Mouse (Mus musculus): ENCODE measurements around the gene Arid4b. TPM values are rescaled to one million over a fixed set of nuclear protein-coding genes. Genes with fewer than 3 reads are reported as not detected.
"Not testable (repeated sequence)": the region's sequence is repeated elsewhere in the genome, so short reads cannot be mapped to it uniquely, and the experiment has no call there.

The Arid4b gene
- 87.8 and 89.9 TPM in 2 replicates for polyA plus RNA-seq (2015; fragmentation: Nextera tagmentation; extraction: Ambion mirVana)

DNA sequence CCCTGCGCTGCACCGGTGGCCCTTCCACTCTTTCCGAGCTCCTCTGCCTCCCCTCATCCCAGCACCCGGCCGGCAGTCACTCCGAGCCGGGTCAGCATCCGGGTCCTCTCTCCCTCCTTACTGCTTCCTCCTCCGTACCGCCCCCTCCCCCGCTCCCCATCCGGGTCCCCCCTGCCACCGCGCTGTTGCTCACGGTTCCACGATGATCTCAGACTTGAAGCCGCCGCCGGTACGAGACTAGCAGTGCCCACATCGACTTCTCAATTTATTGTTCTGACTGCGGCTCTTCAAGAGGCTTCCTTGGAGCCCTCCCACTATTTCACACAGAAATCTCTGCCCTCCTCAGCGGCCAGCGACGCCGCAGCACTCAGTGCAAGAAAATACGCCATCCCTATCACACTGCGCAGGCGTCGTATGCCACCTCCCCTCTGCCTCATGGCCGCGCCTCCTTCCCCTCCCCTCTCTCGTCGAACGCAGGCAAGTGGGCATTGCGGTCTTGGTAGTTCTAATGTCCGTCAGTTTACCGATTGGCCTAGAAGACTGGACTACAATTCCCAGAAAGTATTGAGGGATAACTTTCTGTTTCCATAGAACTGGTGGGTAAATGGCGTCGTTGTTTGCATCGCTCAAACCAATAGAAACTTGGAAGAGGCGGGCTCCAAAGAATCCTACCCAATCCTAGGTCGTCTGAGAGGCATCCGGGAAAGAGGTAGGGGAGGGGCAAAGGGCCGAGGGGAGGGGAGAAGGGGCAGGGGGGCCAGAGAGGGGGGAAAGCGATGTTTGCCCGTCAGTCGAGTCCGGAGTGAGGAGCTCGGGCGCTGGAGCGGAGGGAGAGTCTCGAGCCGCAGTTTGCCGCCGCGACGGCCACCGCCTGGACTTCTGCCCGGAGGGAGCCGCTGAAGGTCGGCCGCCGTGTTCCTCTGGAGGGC lies at the start of gene Arid4b, which contains the start of gene Ggps1:
Arid4b (plus strand) TSS at position 220 of the 929 bp plus-strand sequence.
Ggps1 (minus strand) TSS at position 476 of the 929 bp plus-strand sequence.
- WGBS = under 1% methylated on average over 63 of the region's 64 CpGs
- Histone ChIP-seq H3K4me2 (peak within 1 kb of the TSS; percentile 93), H3K36me3 (peaks cover 12% of the 10 kb centered on the region; the same call in 1 of the 2 replicates), H3K9me3 (no peaks in the 10 kb centered on the region), H3K4me3 (peak within 1 kb of the TSS; percentile 98), H3K27me3 (no peaks in the 10 kb centered on the region), H3K27ac (replicated peaks) (peak within 1 kb of the TSS; percentile 98), H3K9ac (peak within 1 kb of the TSS; percentile 99), H3K4me1 (replicated peaks) (peaks cover 52% of the 10 kb centered on the region)
- ATAC-seq (ENCODE audit: low read depth) = peak; percentile 98

GRCm38 (mm10) chr13:14014001-14014400 lies 49.0 kb upstream of the Arid4b start:
- 93% methylated on average over 2 of the region's 2 CpGs for WGBS
- Histone ChIP-seq H3K4me3 (no peak overlapping the region), H3K4me2 (no peak overlapping the region), H3K9ac (no peak overlapping the region), H3K4me1 (replicated peaks) (no peaks in the 10 kb centered on the region), H3K36me3 (peaks cover 82% of the 10 kb centered on the region), H3K9me3 (no peaks in the 10 kb centered on the region), H3K27me3 (no peaks in the 10 kb centered on the region), H3K27ac (replicated peaks) (no peak overlapping the region)
- ATAC-seq (ENCODE audit: low read depth) = no peak

DNA sequence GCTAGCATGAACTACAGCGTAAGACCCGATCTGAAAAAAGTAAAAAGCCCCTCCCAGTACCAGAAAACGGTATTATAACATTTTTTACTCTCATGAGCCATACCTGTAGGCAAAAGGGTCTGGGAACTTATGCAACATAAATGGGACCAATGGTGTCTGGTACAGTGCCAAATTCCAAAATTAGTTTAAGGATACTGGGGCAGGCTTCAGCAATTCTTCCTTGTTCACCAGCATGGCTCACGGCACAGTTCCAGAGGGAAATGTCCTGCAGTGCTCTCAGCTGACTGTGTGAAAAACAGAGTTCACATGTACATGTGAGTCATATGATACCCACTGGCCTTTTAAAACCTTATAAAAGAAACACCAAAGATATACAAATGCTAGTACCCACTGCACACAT lies 48.5 kb upstream of the Arid4b start:
- H3K9ac ChIP-seq = no peak overlapping the region
- H3K36me3 ChIP-seq = peaks cover 82% of the 10 kb centered on the region
- H3K27me3 ChIP-seq = no peaks in the 10 kb centered on the region
- no peak overlapping the region for H3K27ac ChIP-seq (replicated peaks)
- no peak overlapping the region for H3K4me2 ChIP-seq
- H3K4me3 ChIP-seq = no peak overlapping the region
- H3K9me3 ChIP-seq = no peaks in the 10 kb centered on the region
- no peaks in the 10 kb centered on the region for H3K4me1 ChIP-seq (replicated peaks)
- 92% methylated on average over 4 of the region's 4 CpGs for WGBS
- ATAC-seq (ENCODE audit: low read depth) = no peak

- Histone ChIP-seq H3K9me3 (no peaks in the 10 kb centered on the region), H3K4me3 (no peak overlapping the region), H3K4me1 (replicated peaks) (no peaks in the 10 kb centered on the region), H3K27me3 (no peaks in the 10 kb centered on the region), H3K27ac (replicated peaks) (no peak overlapping the region), H3K36me3 (peaks cover 77% of the 10 kb centered on the region), H3K9ac (no peak overlapping the region), H3K4me2 (no peak overlapping the region)
- no peak for ATAC-seq (ENCODE audit: low read depth)
- 94% methylated on average over 6 of the region's 6 CpGs for WGBS
These were observed 47.4 kb upstream of the Arid4b start for GRCm38 (mm10) chr13:14015609-14016008.

DNA sequence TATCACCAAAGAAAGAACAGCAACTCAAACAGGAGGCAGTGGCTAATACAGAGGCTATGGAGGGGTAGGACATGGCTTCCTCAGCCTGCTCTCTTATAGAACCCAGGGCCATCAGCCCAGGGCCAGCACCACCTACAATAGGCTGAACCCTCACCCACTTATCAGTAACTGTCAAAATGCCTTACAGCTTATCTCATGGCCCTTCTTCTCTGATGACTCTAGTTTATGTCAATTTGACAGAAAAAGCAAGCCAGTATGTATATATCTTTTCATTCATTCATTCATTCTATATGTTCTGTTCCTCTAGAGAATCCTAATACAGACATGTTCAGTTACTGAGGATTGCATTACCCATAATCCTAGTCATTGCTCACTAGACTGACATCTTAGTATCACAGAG lies 44.7 kb upstream of the Arid4b start:
- H3K4me3 ChIP-seq = no peak overlapping the region
- peaks cover 57% of the 10 kb centered on the region for H3K36me3 ChIP-seq
- no peak overlapping the region for H3K27ac ChIP-seq (replicated peaks)
- no peaks in the 10 kb centered on the region for H3K9me3 ChIP-seq
- no peak overlapping the region for H3K4me2 ChIP-seq
- H3K9ac ChIP-seq = no peak overlapping the region
- ATAC-seq (ENCODE audit: low read depth) = no peak
- H3K4me1 ChIP-seq (replicated peaks) = no peaks in the 10 kb centered on the region
- H3K27me3 ChIP-seq = no peaks in the 10 kb centered on the region

GRCm38 (mm10) chr13:14018852-14019251 lies 44.2 kb upstream of the Arid4b start:
- Histone ChIP-seq H3K27ac (replicated peaks) (no peak overlapping the region), H3K4me2 (no peak overlapping the region), H3K4me1 (replicated peaks) (no peaks in the 10 kb centered on the region), H3K27me3 (no peaks in the 10 kb centered on the region), H3K9me3 (no peaks in the 10 kb centered on the region), H3K4me3 (no peak overlapping the region), H3K9ac (no peak overlapping the region), H3K36me3 (peaks cover 53% of the 10 kb centered on the region)
- ATAC-seq (ENCODE audit: low read depth) = no peak
- 97% methylated on average over 3 of the region's 3 CpGs for WGBS

DNA sequence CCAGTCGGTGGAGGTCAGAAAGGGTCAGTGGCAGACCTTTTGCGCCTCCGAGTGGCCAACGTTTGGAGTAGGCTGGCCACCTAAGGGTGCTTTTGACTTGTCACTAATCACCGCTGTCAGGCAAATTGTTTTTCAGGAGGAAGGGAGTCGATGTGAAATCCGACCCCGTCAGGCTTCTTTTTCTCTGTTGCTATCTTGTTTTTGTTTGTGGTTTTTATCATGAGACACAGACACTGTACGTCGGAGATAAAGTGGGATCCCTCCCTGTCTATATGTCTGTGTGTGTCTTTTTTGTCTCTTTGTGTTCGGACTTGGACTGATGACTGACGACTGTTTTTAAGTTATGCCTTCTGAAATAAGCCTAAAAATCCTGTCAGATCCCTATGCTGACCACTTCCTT lies 41.6 kb upstream of the Arid4b start:
- not testable (repeated sequence) for H3K4me2 ChIP-seq; H3K27ac ChIP-seq (replicated peaks); H3K9ac ChIP-seq; H3K9me3 ChIP-seq; H3K27me3 ChIP-seq; H3K4me3 ChIP-seq; H3K4me1 ChIP-seq (replicated peaks); ATAC-seq (ENCODE audit: low read depth)
- WGBS = 81% methylated on average over 11 of the region's 12 CpGs
- H3K36me3 ChIP-seq = peaks cover 44% of the 10 kb centered on the region

- Histone ChIP-seq H3K27ac (replicated peaks) (no peak overlapping the region), H3K36me3 (peaks cover 35% of the 10 kb centered on the region), H3K9ac (no peak overlapping the region), H3K4me3 (no peak overlapping the region), H3K27me3 (no peaks in the 10 kb centered on the region), H3K4me1 (replicated peaks) (no peaks in the 10 kb centered on the region), H3K9me3 (no peaks in the 10 kb centered on the region), H3K4me2 (no peak overlapping the region)
- no peak for ATAC-seq (ENCODE audit: low read depth)
- 91% methylated on average over 6 of the region's 6 CpGs for WGBS
These were observed 37.5 kb upstream of the Arid4b start for GRCm38 (mm10) chr13:14025554-14025953.

DNA sequence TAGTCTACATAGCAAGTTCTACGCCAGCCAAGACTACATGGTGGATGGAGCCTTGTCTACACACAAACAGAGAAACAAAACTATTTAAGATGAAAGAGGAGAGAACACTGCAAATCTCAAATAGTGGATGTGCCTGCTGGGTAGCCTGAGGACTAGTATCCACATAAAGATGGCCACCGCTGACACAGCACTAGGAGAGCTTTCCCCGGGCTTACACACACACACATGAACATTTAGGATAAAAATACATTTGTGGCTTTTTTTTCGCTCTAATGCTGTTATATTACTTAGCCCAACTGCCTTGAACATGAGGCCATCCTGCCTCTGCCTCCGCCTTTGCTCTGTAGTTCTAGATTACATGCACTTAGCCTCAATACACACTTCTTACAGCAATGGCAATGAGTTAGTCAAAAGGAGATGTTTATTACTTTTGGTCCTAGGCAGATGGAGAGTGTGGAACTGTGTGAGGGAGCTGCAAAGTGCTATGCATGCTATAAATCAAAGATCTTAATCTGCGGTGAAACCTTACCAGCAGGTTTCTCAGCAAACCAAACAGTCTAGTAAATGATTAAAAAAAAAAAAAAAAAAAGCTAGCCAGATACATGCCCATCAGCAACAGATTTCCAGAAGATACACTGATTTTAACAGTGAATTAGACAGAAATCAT lies 36.7 kb upstream of the Arid4b start:
- Histone ChIP-seq H3K27me3 (no peaks in the 10 kb centered on the region), H3K4me3 (no peak overlapping the region), H3K36me3 (peaks cover 35% of the 10 kb centered on the region), H3K27ac (replicated peaks) (no peak overlapping the region), H3K4me2 (no peak overlapping the region), H3K9me3 (no peaks in the 10 kb centered on the region), H3K9ac (no peak overlapping the region), H3K4me1 (replicated peaks) (no peaks in the 10 kb centered on the region)
- ATAC-seq (ENCODE audit: low read depth) = no peak
- WGBS = 92% methylated on average over 6 of the region's 6 CpGs

- Histone ChIP-seq H3K4me3 (no peak overlapping the region), H3K36me3 (peaks cover 8% of the 10 kb centered on the region), H3K4me2 (no peak overlapping the region), H3K27ac (replicated peaks) (no peak overlapping the region), H3K9ac (no peak overlapping the region), H3K27me3 (no peaks in the 10 kb centered on the region), H3K9me3 (no peaks in the 10 kb centered on the region), H3K4me1 (replicated peaks) (peaks cover 16% of the 10 kb centered on the region)
- 93% methylated on average over 5 of the region's 5 CpGs for WGBS
- no peak for ATAC-seq (ENCODE audit: low read depth)
These were observed 29.5 kb upstream of the Arid4b start for GRCm38 (mm10) chr13:14033309-14034072.

DNA sequence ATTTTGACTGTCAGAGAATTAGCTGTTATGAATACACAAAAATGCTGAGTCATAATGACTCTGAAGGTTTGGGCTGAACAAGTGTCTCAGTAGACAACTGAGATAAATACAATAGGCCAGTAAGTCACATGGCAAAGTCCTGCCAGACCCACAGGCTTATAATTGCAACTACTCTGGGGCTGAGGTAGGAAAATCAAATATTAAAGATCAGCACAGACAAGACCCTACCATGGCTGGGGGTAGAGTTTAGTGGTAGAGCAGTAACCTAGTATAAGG lies 29.0 kb upstream of the Arid4b start:
- H3K9ac ChIP-seq = no peak overlapping the region
- H3K4me3 ChIP-seq = no peak overlapping the region
- H3K4me1 ChIP-seq (replicated peaks) = peaks cover 20% of the 10 kb centered on the region
- H3K27me3 ChIP-seq = no peaks in the 10 kb centered on the region
- H3K36me3 ChIP-seq = peaks cover 4% of the 10 kb centered on the region
- no peak overlapping the region for H3K4me2 ChIP-seq
- no peaks in the 10 kb centered on the region for H3K9me3 ChIP-seq
- no peak for ATAC-seq (ENCODE audit: low read depth)
- no peak overlapping the region for H3K27ac ChIP-seq (replicated peaks)

DNA sequence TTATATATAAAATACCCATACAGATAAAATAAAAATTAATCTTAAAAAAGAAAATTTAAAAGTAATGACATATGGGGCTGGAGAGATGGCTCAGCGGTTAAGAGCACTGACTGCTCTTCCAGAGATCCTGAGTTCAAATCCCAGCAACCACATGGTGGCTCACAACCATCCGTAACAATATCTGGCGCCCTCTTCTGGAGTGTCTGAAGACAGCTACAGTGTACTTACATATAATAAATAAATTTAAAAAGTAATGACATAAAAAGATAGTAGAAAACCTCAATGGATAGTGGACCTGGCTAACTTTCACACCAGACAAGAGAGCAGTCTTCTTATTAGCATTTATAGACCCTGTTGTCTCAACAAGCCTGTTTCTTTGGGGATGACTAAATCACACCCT lies 27.7 kb upstream of the Arid4b start:
- ATAC-seq (ENCODE audit: low read depth); H3K4me2 ChIP-seq; H3K9me3 ChIP-seq; H3K9ac ChIP-seq; H3K27me3 ChIP-seq; H3K27ac ChIP-seq (replicated peaks); H3K4me3 ChIP-seq; H3K36me3 ChIP-seq: not testable (repeated sequence)
- peaks cover 24% of the 10 kb centered on the region for H3K4me1 ChIP-seq (replicated peaks)
- 94% methylated on average over 3 of the region's 3 CpGs for WGBS
